Mouse (Mus musculus) lung, postnatal 0 days (tissue): ENCODE measurements at regions not wholly inside any gene's neighbourhood (a gene's known extent, or its start where the extent isn't known, plus 50 kb on each side); places are given as distances from the start of the nearest gene placed in this dataset.

Source experiments
- ATAC-seq: fragments of 200-750 bp; cut with Nextera tagmentation; 2 replicates; pipeline ENCODE4 v1.8.0; 2017; ENCODE audit warnings: moderate library complexity
- DNase-seq: peaks from one replicate; pipeline ENCODE4 v3.0.0-alpha.2; 2016; ENCODE audit warnings: low spot score
- H3K27ac ChIP-seq: fragments of 300-500 bp; sonication (generic); 2 replicates; pipeline ENCODE4 v1.5.1; 2014; ENCODE audit warnings: antibody characterized with exemption, mild to moderate bottlenecking, low read length, mixed read lengths
- H3K27me3 ChIP-seq: fragments of 300-500 bp; sonication (generic); replicated peaks from 2 replicates; pipeline ENCODE4 v1.6.1; 2014; ENCODE audit warnings: low read length, mixed read lengths; ENCODE audit not compliant: insufficient read depth
- H3K36me3 ChIP-seq: fragments of 300-500 bp; sonication (generic); 2 replicates; pipeline ENCODE4 v1.6.1; 2014; ENCODE audit warnings: low read length, mixed read lengths; ENCODE audit not compliant: insufficient read depth
- H3K4me1 ChIP-seq: fragments of 300-500 bp; sonication (generic); 2 replicates; pipeline ENCODE4 v1.6.1; 2014; ENCODE audit warnings: antibody characterized with exemption, low read depth, low read length, mixed read lengths; ENCODE audit not compliant: insufficient read depth
- H3K4me2 ChIP-seq: fragments of 300-500 bp; sonication (generic); replicated peaks from 2 replicates; pipeline ENCODE4 v1.6.1; 2014; ENCODE audit warnings: low read depth, mild to moderate bottlenecking, low read length, moderate library complexity, mixed read lengths
- H3K4me3 ChIP-seq: fragments of 300-500 bp; sonication (generic); 2 replicates; pipeline ENCODE4 v1.5.1; 2014; ENCODE audit warnings: low read depth, low read length
- H3K9ac ChIP-seq: fragments of 300-500 bp; sonication (generic); replicated peaks from 2 replicates; pipeline ENCODE4 v1.6.1; 2014; ENCODE audit warnings: low read depth, mild to moderate bottlenecking
- H3K9me3 ChIP-seq: fragments of 300-500 bp; sonication (generic); 2 replicates; pipeline ENCODE4 v1.6.1; 2016; ENCODE audit warnings: low read length, mixed read lengths
- CTCF ChIP-seq: IDR thresholded peaks from 2 replicates; pipeline ENCODE4 v1.5.1; 2016; ENCODE audit warnings: antibody characterized with exemption, mild to moderate bottlenecking
- EP300 ChIP-seq: IDR thresholded peaks from 2 replicates; pipeline ENCODE4 v1.6.1; 2016; ENCODE audit warnings: antibody characterized with exemption, mild to moderate bottlenecking, control low read depth
- WGBS: fragments of 180-500 bp; shearing (Covaris S2); extraction: QIAGEN DNeasy Blood & Tissue Kit; methylation state at CpG from one replicate; pipeline ENCODE4 v1.1.7; 2014; 5-methylcytosine and 5-hydroxymethylcytosine counted together

DNA sequence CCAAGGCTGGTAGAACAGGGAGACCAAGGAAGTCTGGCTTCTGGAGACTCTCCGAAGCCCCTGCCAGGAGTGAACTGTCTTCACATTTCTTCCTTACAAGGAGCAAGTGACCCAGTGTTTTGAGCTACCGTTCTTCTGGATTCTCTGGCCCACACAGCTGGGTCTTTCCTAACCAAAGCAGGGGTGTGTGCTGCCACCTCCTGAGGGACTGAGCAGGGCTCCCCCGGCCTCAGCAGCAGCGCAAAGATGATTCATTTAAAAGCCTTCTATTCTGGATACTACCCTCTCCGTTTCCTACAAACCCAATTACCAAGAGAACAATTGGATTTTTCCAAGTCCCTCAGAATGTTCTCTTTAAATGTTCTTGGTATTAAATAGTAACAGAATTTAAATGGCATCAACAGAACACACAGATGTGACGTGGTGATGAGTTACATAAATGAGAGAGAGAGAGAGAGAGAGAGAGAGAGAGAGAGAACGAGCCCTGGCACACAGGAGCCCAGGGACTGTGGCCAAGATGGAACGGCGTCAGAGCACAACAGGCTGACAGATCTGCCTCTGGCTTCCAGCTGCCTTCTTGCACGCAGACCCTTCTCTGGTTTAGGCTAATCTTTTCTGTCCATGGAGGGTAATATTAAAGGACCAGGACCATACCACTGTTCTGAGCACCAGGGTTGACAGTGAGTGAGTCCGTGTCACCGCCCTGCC lies 191.6 kb downstream of the Agtpbp1 start:
- no peaks in the 10 kb centered on the region for H3K4me1 ChIP-seq
- WGBS, result 57% methylated on average over 12 of the region's 12 CpGs
- H3K36me3 ChIP-seq, result no peaks in the 10 kb centered on the region

DNA sequence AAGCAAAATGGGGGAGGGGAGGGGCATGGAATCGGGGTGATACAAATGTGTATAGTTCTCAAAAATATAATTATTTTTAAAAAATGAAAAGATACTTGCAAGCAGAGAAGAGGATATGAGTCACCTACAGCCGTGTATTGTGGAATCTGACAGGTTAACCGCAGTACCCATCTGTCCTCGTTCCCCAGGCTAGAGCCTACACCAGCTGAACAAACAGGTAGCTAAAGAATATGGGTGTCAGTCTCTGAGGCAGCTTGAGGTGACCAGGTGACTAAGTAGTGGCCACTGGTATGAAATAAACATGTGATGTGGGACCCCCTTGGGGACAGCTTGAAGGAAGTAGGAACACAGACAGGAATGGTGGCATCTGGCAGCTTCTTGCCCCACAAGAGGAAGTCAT lies 192.2 kb downstream of the Agtpbp1 start:
- no peaks in the 10 kb centered on the region for H3K4me1 ChIP-seq
- H3K27ac ChIP-seq, result no peak overlapping the region
- no peak overlapping the region for H3K4me2 ChIP-seq
- WGBS, result 70% methylated on average over 4 of the region's 4 CpGs
- no peak overlapping the region for H3K4me3 ChIP-seq
- H3K9ac ChIP-seq, result no peak overlapping the region
- no peaks in the 10 kb centered on the region for H3K36me3 ChIP-seq
- no peaks in the 10 kb centered on the region for H3K27me3 ChIP-seq
- no peak for DNase-seq
- ATAC-seq, result no peak
- TF ChIP-seq CTCF (no peak), EP300 (no peak)
- no peaks in the 10 kb centered on the region for H3K9me3 ChIP-seq

More for the DNA sequence above, 191.6 kb downstream of the Agtpbp1 start:
- Histone ChIP-seq H3K9me3 (no peaks in the 10 kb centered on the region), H3K27ac (no peak overlapping the region), H3K27me3 (no peaks in the 10 kb centered on the region), H3K9ac (no peak overlapping the region), H3K4me2 (no peak overlapping the region), H3K4me3 (no peak overlapping the region)
- ATAC-seq (no peak), DNase-seq (no peak)
- TF ChIP-seq CTCF, result no peak
- TF ChIP-seq EP300, result no peak

GRCm38 (mm10) chr13:59387627-59388325 lies 197.3 kb downstream of the Agtpbp1 start:
- no peak overlapping the region for H3K4me3 ChIP-seq
- no peaks in the 10 kb centered on the region for H3K9me3 ChIP-seq
- no peaks in the 10 kb centered on the region for H3K36me3 ChIP-seq
- 66% methylated on average over 14 of the region's 14 CpGs for WGBS
- no peak for DNase-seq
- H3K4me1 ChIP-seq, result no peaks in the 10 kb centered on the region
- no peak overlapping the region for H3K4me2 ChIP-seq
- ATAC-seq, result no peak
- no peak overlapping the region for H3K9ac ChIP-seq
- no peak overlapping the region for H3K27ac ChIP-seq
- no peak for TF ChIP-seq EP300
- TF ChIP-seq CTCF, result no peak
- no peaks in the 10 kb centered on the region for H3K27me3 ChIP-seq

DNA sequence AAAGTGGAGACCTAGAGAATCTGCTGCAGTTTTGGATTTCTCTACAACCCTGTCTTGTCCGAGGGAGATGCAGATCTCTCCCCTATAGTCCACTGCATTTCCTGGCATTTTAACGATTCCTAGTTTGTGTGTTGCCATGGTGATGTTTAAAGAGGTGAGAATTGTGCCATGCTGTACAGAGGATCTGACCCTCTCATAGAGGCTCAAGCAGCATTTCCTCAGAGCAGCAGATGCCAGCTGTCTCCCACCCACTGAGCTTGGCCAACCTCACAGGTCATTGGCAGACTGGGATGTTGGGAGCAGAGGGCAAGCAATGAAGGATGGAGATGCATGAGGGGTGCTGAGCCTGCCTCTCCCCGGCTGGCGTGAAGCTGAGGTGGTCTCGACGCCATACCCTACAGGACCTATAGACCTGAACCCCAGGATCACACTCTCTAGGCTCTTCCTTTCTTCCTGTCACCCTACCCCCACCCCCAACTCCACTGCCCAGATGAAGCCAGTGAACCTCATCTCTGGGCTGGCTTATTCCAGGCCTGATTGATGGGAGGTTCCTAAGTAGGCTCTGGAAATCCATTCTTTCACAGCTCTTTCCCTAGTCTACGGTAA lies 198.0 kb downstream of the Agtpbp1 start:
- H3K4me2 ChIP-seq, result no peak overlapping the region
- H3K4me3 ChIP-seq, result no peak overlapping the region
- TF ChIP-seq EP300 (no peak), CTCF (no peak)
- H3K9ac ChIP-seq, result no peak overlapping the region
- no peaks in the 10 kb centered on the region for H3K36me3 ChIP-seq
- H3K4me1 ChIP-seq, result no peaks in the 10 kb centered on the region
- no peaks in the 10 kb centered on the region for H3K9me3 ChIP-seq
- DNase-seq, result no peak
- WGBS, result 77% methylated on average over 7 of the region's 7 CpGs
- H3K27ac ChIP-seq, result no peak overlapping the region
- H3K27me3 ChIP-seq, result no peaks in the 10 kb centered on the region
- ATAC-seq, result no peak

GRCm38 (mm10) chr13:59385824-59386223 lies 199.2 kb downstream of the Agtpbp1 start:
- H3K9me3 ChIP-seq, result no peaks in the 10 kb centered on the region
- H3K4me3 ChIP-seq, result no peak overlapping the region
- H3K27me3 ChIP-seq, result no peaks in the 10 kb centered on the region
- no peak overlapping the region for H3K27ac ChIP-seq
- WGBS, result 47% methylated on average over 6 of the region's 6 CpGs
- no peak overlapping the region for H3K9ac ChIP-seq
- no peak for TF ChIP-seq EP300
- no peak for TF ChIP-seq CTCF
- H3K36me3 ChIP-seq, result no peaks in the 10 kb centered on the region
- DNase-seq, result no peak
- no peak for ATAC-seq
- H3K4me1 ChIP-seq, result no peaks in the 10 kb centered on the region
- H3K4me2 ChIP-seq, result no peak overlapping the region

DNA sequence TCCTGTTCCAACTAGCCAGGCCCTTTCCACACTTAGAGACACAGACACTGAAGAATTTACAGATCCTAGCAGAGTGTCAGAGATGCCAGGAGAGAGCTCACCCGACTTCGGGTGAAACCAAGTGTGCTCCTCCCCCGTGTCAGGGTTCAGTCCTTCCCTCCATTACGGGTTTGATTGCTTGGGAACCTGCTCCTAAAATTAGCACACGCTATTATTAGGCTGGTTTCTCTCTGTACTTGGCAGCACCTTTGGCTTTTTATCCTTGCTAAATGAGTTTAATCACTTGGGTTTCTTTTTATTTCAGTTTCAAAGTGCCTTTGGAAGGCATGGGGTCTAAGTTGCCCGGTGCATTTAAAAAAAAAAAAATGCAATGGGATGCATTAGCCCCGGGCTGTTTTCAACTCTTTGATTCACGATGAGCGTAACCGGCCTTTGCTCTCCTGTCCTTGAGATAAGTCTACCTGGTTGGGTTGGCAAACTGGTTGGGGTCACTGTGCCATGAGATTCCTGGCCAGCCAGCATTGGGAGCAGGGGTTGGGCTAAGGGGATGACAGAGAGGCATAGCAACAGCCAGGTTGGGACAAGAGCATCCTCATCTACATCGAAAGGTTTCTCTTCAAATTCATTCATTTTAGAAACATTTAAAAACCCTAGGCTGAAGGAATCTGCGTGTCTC lies 214.7 kb downstream of the Agtpbp1 start:
- no peak for ATAC-seq
- Histone ChIP-seq H3K4me1 (no peaks in the 10 kb centered on the region), H3K9ac (no peak overlapping the region), H3K9me3 (no peaks in the 10 kb centered on the region), H3K27me3 (no peaks in the 10 kb centered on the region), H3K4me3 (no peak overlapping the region), H3K4me2 (no peak overlapping the region), H3K36me3 (no peaks in the 10 kb centered on the region), H3K27ac (no peak overlapping the region)
- DNase-seq, result no peak
- 78% methylated on average over 12 of the region's 12 CpGs for WGBS
- no peak for TF ChIP-seq EP300
- no peak for TF ChIP-seq CTCF
